Mouse (Mus musculus): ENCODE results near the gene Fcnb.

GRCm38 (mm10) chr2:28034011-28034710 is 50.5 kb downstream of the Fcnb start:
- no peak for TF ChIP-seq POLR2A (IDR thresholded peaks at IDR 0.05; ENCODE audit: low read depth, low read length)
- TF ChIP-seq CTCF (conservative IDR thresholded peaks at IDR 0.05; ENCODE audit: insufficient read depth, insufficient read length, low read depth, low read length) = no peak
